Mouse (Mus musculus): Measurements from ENCODE around the gene Plekha4.
"Not testable (repeated sequence)": the region's sequence is repeated elsewhere in the genome, so short reads cannot be mapped to it uniquely, and the experiment has no call there.

Plekha4 gene

GRCm38 (mm10) chr7:45525809-45526473 is at the start of gene Plekha4, which contains the start of gene Ppp1r15a:
Gene Plekha4 (plus strand): TSS chr7:45526330.
Gene Ppp1r15a (minus strand): TSS chr7:45526268.
- DNase-seq (ENCODE audit: extremely low read depth, insufficient read length, low spot score): peak; percentile 96

- DNase-seq (ENCODE audit: extremely low read depth, insufficient read length, low spot score): no peak
Measured at GRCm38 (mm10) chr7:45476453-45476852, 49.7 kb upstream of the Plekha4 start.

GRCm38 (mm10) chr7:45477003-45477402 is 49.1 kb upstream of the Plekha4 start:
- no peak for DNase-seq (ENCODE audit: extremely low read depth, insufficient read length, low spot score)

GRCm38 (mm10) chr7:45478774-45479173 is 47.4 kb upstream of the Plekha4 start:
- DNase-seq (ENCODE audit: extremely low read depth, insufficient read length, low spot score): no peak

GRCm38 (mm10) chr7:45480310-45480709 is 45.8 kb upstream of the Plekha4 start:
- not testable (repeated sequence) for DNase-seq (ENCODE audit: extremely low read depth, insufficient read length, low spot score)

- no peak for DNase-seq (ENCODE audit: extremely low read depth, insufficient read length, low spot score)
Measured at GRCm38 (mm10) chr7:45481374-45481927, 44.7 kb upstream of the Plekha4 start, which contains the start of gene Tulp2. Gene Tulp2 (plus strand): TSS chr7:45481877.

GRCm38 (mm10) chr7:45482166-45482565 is 44.0 kb upstream of the Plekha4 start:
- no peak for DNase-seq (ENCODE audit: extremely low read depth, insufficient read length, low spot score)

GRCm38 (mm10) chr7:45484985-45485384 is 41.1 kb upstream of the Plekha4 start:
- DNase-seq (ENCODE audit: extremely low read depth, insufficient read length, low spot score): not testable (repeated sequence)

GRCm38 (mm10) chr7:45486158-45486557 is 40.0 kb upstream of the Plekha4 start:
- DNase-seq (ENCODE audit: extremely low read depth, insufficient read length, low spot score): no peak

GRCm38 (mm10) chr7:45486761-45487415 is 39.2 kb upstream of the Plekha4 start, which contains the start of gene Gm45808:
Gene Gm45808 (minus strand): TSS chr7:45486811.
- no peak for DNase-seq (ENCODE audit: extremely low read depth, insufficient read length, low spot score)

GRCm38 (mm10) chr7:45487861-45488292 is 38.3 kb upstream of the Plekha4 start:
- DNase-seq (ENCODE audit: extremely low read depth, insufficient read length, low spot score): no peak

GRCm38 (mm10) chr7:45488293-45489204 is 37.6 kb upstream of the Plekha4 start, which contains the start of gene Dhdh:
Gene Dhdh (minus strand): TSS chr7:45488805.
- no peak for DNase-seq (ENCODE audit: extremely low read depth, insufficient read length, low spot score)

- DNase-seq (ENCODE audit: extremely low read depth, insufficient read length, low spot score): no peak
Measured at GRCm38 (mm10) chr7:45489578-45489977, 36.6 kb upstream of the Plekha4 start.

GRCm38 (mm10) chr7:45490822-45491221 is 35.3 kb upstream of the Plekha4 start:
- no peak for DNase-seq (ENCODE audit: extremely low read depth, insufficient read length, low spot score)

- DNase-seq (ENCODE audit: extremely low read depth, insufficient read length, low spot score): no peak
Measured at GRCm38 (mm10) chr7:45491264-45491663, 34.9 kb upstream of the Plekha4 start.

GRCm38 (mm10) chr7:45492225-45492844 is 33.8 kb upstream of the Plekha4 start:
- DNase-seq (ENCODE audit: extremely low read depth, insufficient read length, low spot score): no peak

GRCm38 (mm10) chr7:45492951-45493350 is 33.2 kb upstream of the Plekha4 start:
- no peak for DNase-seq (ENCODE audit: extremely low read depth, insufficient read length, low spot score)

- DNase-seq (ENCODE audit: extremely low read depth, insufficient read length, low spot score): no peak
Measured at GRCm38 (mm10) chr7:45494548-45494947, 31.6 kb upstream of the Plekha4 start.

- DNase-seq (ENCODE audit: extremely low read depth, insufficient read length, low spot score): no peak
Measured at GRCm38 (mm10) chr7:45498427-45498826, 27.7 kb upstream of the Plekha4 start.

- DNase-seq (ENCODE audit: extremely low read depth, insufficient read length, low spot score): no peak
Measured at GRCm38 (mm10) chr7:45507583-45507982, 18.5 kb upstream of the Plekha4 start.
